Mouse (Mus musculus): Measurements from ENCODE around the gene Ankrd34a. TPM values are rescaled to one million over a fixed set of nuclear protein-coding genes. Genes with fewer than 3 reads are reported as not detected.

Ankrd34a gene
- total and polyA plus RNA-seq, 2 experiments from 2014 or later: 1.2 to 6.8 TPM

GRCm38 (mm10) chr3:96593790-96594560, 2.5 kb upstream of the Ankrd34a start, which contains the start of gene Polr3gl:
TSS of gene Polr3gl (minus strand) at chr3:96594181.
- Histone ChIP-seq H3K9ac (replicated peaks; ENCODE audit: low read depth, low read length) (peak within 1 kb of the TSS; percentile 71), H3K9me3 (replicated peaks; ENCODE audit: control insufficient read depth, low read length) (0 out of 2 replicates have a peak, but pooled peaks cover 3% of the 10 kb centered on the region), H3K27me3 (ENCODE audit: control insufficient read depth, insufficient read depth, low read length) (no peaks in the 10 kb centered on the region), H3K27ac (ENCODE audit: low read depth) (peak within 1 kb of the TSS; percentile 87), H3K36me3 (replicated peaks; ENCODE audit: control insufficient read depth, insufficient read depth, low read length) (no peaks in the 10 kb centered on the region), H3K4me3 (ENCODE audit: low read depth, low read length) (peak within 1 kb of the TSS; percentile 64), H3K4me2 (ENCODE audit: low read depth, low read length) (peak within 1 kb of the TSS; percentile 93), H3K4me1 (ENCODE audit: control insufficient read depth, insufficient read depth) (no peaks in the 10 kb centered on the region; the same call in 1 of the 2 replicates)
- TF ChIP-seq CTCF (IDR thresholded peaks at IDR 0.05; ENCODE audit: low read depth) (no peak), EP300 (IDR thresholded peaks at IDR 0.05; ENCODE audit: low read depth) (no peak)
- DNase-seq (ENCODE audit: low spot score) (peak; percentile 96), ATAC-seq (ENCODE audit: insufficient read depth, low read depth) (peak; percentile 86)
- under 1% methylated on average over 37 of the region's 38 CpGs for WGBS

- Histone ChIP-seq H3K4me1 (ENCODE audit: control insufficient read depth, insufficient read depth) (no peaks in the 10 kb centered on the region; the same call in 1 of the 2 replicates), H3K4me2 (ENCODE audit: low read depth, low read length) (no peak overlapping the region), H3K9ac (replicated peaks; ENCODE audit: low read depth, low read length) (no peak overlapping the region), H3K9me3 (replicated peaks; ENCODE audit: control insufficient read depth, low read length) (0 out of 2 replicates have a peak, but pooled peaks cover 3% of the 10 kb centered on the region), H3K4me3 (ENCODE audit: low read depth, low read length) (no peak overlapping the region), H3K36me3 (replicated peaks; ENCODE audit: control insufficient read depth, insufficient read depth, low read length) (no peaks in the 10 kb centered on the region), H3K27me3 (ENCODE audit: control insufficient read depth, insufficient read depth, low read length) (no peaks in the 10 kb centered on the region), H3K27ac (ENCODE audit: low read depth) (no peak overlapping the region)
- ATAC-seq (ENCODE audit: insufficient read depth, low read depth) (no peak), DNase-seq (ENCODE audit: low spot score) (no peak)
- WGBS: 81% methylated on average over 5 of the region's 5 CpGs
- TF ChIP-seq EP300 (IDR thresholded peaks at IDR 0.05; ENCODE audit: low read depth) (no peak), CTCF (IDR thresholded peaks at IDR 0.05; ENCODE audit: low read depth) (no peak)
These were observed 1.6 kb upstream of the Ankrd34a start for GRCm38 (mm10) chr3:96594851-96595250.

- no peak for TF ChIP-seq EP300 (IDR thresholded peaks at IDR 0.05; ENCODE audit: low read depth)
- TF ChIP-seq CTCF (IDR thresholded peaks at IDR 0.05; ENCODE audit: low read depth): no peak
- DNase-seq (ENCODE audit: low spot score) (no peak), ATAC-seq (ENCODE audit: insufficient read depth, low read depth) (no peak)
- Histone ChIP-seq H3K4me3 (ENCODE audit: low read depth, low read length) (no peak overlapping the region), H3K9me3 (replicated peaks; ENCODE audit: control insufficient read depth, low read length) (no peaks in the 10 kb centered on the region), H3K4me1 (ENCODE audit: control insufficient read depth, insufficient read depth) (no peaks in the 10 kb centered on the region; the same call in 1 of the 2 replicates), H3K27me3 (ENCODE audit: control insufficient read depth, insufficient read depth, low read length) (no peaks in the 10 kb centered on the region), H3K36me3 (replicated peaks; ENCODE audit: control insufficient read depth, insufficient read depth, low read length) (no peaks in the 10 kb centered on the region), H3K4me2 (ENCODE audit: low read depth, low read length) (peak overlapping the region; percentile 97), H3K27ac (ENCODE audit: low read depth) (peak overlapping the region; percentile 63), H3K9ac (replicated peaks; ENCODE audit: low read depth, low read length) (no peak overlapping the region; the same call in 1 of the 2 replicates)
- 32% methylated on average over 6 of the region's 6 CpGs for WGBS
These were observed 775 bp upstream of the Ankrd34a start for GRCm38 (mm10) chr3:96595661-96596060.

- ATAC-seq (ENCODE audit: insufficient read depth, low read depth) (no peak), DNase-seq (ENCODE audit: low spot score) (no peak)
- Histone ChIP-seq H3K36me3 (replicated peaks; ENCODE audit: control insufficient read depth, insufficient read depth, low read length) (no peaks in the 10 kb centered on the region), H3K9me3 (replicated peaks; ENCODE audit: control insufficient read depth, low read length) (no peaks in the 10 kb centered on the region), H3K4me2 (ENCODE audit: low read depth, low read length) (peak overlapping the region; percentile 97), H3K4me3 (ENCODE audit: low read depth, low read length) (peak overlapping the region; percentile 59), H3K27me3 (ENCODE audit: control insufficient read depth, insufficient read depth, low read length) (no peaks in the 10 kb centered on the region), H3K4me1 (ENCODE audit: control insufficient read depth, insufficient read depth) (no peaks in the 10 kb centered on the region; the same call in 1 of the 2 replicates), H3K9ac (replicated peaks; ENCODE audit: low read depth, low read length) (peak overlapping the region; percentile 70), H3K27ac (ENCODE audit: low read depth) (peak overlapping the region; percentile 63)
- WGBS: 2% methylated on average over 9 of the region's 12 CpGs
- no peak for TF ChIP-seq CTCF (IDR thresholded peaks at IDR 0.05; ENCODE audit: low read depth)
These were observed 419 bp downstream of the Ankrd34a start for GRCm38 (mm10) chr3:96596855-96597254.

GRCm38 (mm10) chr3:96597435-96597891, 1.0 kb downstream of the Ankrd34a start:
- TF ChIP-seq CTCF (IDR thresholded peaks at IDR 0.05; ENCODE audit: low read depth) (no peak), EP300 (IDR thresholded peaks at IDR 0.05; ENCODE audit: low read depth) (no peak)
- peaks cover 2% of the 10 kb centered on the region; the same call in 1 of the 2 replicates for H3K4me1 ChIP-seq (ENCODE audit: control insufficient read depth, insufficient read depth)
- H3K27ac ChIP-seq (ENCODE audit: low read depth): peak overlapping the region; percentile 75
- no peaks in the 10 kb centered on the region for H3K9me3 ChIP-seq (replicated peaks; ENCODE audit: control insufficient read depth, low read length)
- H3K27me3 ChIP-seq (ENCODE audit: control insufficient read depth, insufficient read depth, low read length): no peaks in the 10 kb centered on the region
- H3K36me3 ChIP-seq (replicated peaks; ENCODE audit: control insufficient read depth, insufficient read depth, low read length): no peaks in the 10 kb centered on the region
- peak overlapping the region; percentile 70 for H3K9ac ChIP-seq (replicated peaks; ENCODE audit: low read depth, low read length)
- under 1% methylated on average over 40 of the region's 40 CpGs for WGBS
- H3K4me3 ChIP-seq (ENCODE audit: low read depth, low read length): peak overlapping the region; percentile 59
- peak overlapping the region; percentile 97 for H3K4me2 ChIP-seq (ENCODE audit: low read depth, low read length)
- ATAC-seq (ENCODE audit: insufficient read depth, low read depth) (no peak), DNase-seq (ENCODE audit: low spot score) (peak; percentile 43)

Measured in heart, postnatal 0 days (tissue).